Mouse (Mus musculus): ENCODE results near the gene Napa. TPM values are rescaled to one million over a fixed set of nuclear protein-coding genes. Genes with fewer than 3 reads are reported as not detected.
A peak's percentile ranks its signal among the peaks of the same experiment; 100 is the strongest.

Gene Napa
- 100 to 1,000 TPM; 130 to 136 TPM for total RNA-seq (2021)
- long read RNA-seq, experiment 1, transcript Napa-201 (11 exons, 2,517 nt): major isoform, 140 of 173 reads
- long read RNA-seq, experiment 1, partial matches to known transcripts: 3 of 173 reads
- long read RNA-seq, experiment 1, other reads (novel, unspliced or antisense): 28 of 173 reads
- long read RNA-seq, experiment 2, transcript Napa-201 (11 exons, 2,517 nt): major isoform, 295 of 343 reads
- long read RNA-seq, experiment 2, partial matches to known transcripts: 16 of 343 reads
- long read RNA-seq, experiment 2, other reads (novel, unspliced or antisense): 30 of 343 reads

DNA sequence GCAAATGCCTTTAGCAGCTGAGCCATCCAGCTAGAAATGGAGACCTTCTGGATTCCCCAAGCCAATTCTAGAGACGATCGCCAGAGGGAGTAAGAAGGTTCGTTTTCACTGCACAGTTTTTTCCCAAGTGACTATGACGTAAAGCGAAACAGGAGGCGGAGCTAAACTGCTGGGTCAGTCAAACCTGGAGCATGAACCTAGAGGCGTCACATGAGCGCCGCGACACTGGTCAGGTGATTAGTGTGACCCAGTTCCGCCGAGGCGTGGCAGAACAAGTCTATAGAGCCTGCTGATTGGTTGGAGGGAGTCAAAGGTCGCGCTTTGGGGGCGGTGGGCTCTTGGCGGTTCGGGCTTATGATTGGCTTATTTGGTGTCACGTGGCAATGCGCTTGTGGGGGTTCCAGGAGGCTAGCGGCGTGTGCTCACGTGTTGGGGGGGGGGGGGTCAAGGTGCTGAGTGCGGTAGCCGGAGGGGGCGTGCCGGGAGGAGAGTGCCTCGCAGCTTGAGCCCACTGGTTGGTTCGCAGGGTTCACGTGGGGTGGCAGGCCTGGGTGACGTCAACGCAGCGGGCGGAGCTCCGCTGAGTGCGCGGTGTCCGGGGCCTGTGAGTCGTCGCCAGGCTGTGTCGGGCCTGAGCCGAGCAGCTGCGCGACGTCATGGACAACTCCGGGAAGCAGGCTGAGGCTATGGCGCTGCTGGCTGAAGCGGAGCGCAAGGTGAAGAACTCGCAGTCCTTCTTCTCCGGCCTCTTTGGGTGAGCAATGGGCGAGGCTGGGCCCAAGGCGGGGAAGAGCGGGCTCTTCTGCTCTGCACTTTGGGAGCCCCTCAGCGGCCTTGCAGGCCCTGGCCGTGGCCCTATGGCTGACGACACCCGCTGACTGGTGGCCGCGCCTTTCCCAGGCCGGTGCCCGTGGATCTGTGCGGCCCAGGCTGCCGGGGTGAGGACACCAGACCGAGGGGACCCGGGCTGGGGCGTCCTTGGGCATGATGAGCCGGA is at the start of gene Napa:
Gene Napa, plus strand, starts transcription at position 438 of the 997 bp plus-strand sequence.
- DNase-seq (ENCODE audit: low spot score in 2 of 2): peak; percentile 94

GRCm38 (mm10) chr7:16048675-16049575 is 49.3 kb upstream of the Napa start:
- DNase-seq (ENCODE audit: low spot score in 2 of 2): no peak

- no peak for DNase-seq (ENCODE audit: low spot score in 2 of 2)
Measured at GRCm38 (mm10) chr7:16049576-16049915, 48.7 kb upstream of the Napa start.

DNA sequence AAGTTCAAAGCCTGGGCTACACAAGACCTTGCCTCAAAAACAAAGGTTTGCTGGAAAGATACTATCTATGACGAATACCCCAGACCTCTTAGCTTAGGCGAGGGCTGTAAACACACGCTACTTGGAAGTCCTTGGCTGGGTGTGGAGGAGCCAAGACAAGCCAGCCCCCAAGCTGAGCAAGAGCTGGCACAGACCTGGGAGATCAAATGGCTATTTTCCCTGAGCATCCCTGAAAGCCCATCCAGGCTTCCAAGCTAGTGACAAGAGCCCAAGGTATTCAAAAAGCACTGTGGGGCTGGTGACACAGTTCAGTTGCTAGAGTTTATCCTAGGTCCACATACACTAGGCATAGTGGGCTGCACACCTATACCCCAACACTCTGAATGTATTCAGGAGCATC is 47.7 kb upstream of the Napa start:
- no peak for DNase-seq (ENCODE audit: low spot score in 2 of 2)

DNA sequence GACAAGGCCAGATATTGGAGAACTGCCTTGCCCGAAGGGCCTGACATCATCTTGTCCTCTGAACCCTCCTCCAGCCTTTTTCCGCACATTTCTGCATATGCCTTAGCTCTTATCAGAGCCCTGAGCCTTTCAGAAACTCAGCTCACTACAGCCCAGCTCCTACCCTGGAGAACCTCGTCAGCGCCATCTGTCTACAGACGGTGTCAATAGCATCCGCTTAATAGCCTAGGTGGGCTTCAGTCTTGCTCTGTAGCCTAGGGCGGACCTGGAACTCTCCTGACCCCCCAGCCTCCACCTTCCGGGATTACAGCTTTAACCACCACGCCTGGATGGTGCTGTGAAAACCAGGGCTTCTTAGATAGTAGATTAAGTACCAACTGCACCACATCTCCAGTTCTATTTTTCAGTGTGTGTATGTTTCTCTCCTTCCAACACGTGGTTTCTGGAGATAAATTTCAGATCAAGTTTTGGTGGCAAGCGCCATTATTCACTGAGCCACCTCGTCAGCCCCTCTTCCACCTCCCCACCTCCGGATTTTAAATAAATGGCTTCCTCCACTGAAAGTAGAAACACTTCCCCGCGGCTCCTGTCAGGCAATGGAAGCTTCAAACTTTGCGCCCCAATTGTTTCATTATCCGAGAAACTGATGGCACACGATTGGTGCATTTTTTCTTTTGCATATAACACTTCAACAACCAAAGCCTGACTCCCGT is 46.2 kb upstream of the Napa start:
- peak; percentile 38 to 69 for DNase-seq (ENCODE audit: low spot score in 2 of 2)

GRCm38 (mm10) chr7:16052684-16053083 is 45.6 kb upstream of the Napa start:
- DNase-seq (ENCODE audit: low spot score in 2 of 2): peak; percentile 86 to 88

GRCm38 (mm10) chr7:16053105-16053504 is 45.2 kb upstream of the Napa start:
- DNase-seq (ENCODE audit: low spot score in 2 of 2): no peak

DNA sequence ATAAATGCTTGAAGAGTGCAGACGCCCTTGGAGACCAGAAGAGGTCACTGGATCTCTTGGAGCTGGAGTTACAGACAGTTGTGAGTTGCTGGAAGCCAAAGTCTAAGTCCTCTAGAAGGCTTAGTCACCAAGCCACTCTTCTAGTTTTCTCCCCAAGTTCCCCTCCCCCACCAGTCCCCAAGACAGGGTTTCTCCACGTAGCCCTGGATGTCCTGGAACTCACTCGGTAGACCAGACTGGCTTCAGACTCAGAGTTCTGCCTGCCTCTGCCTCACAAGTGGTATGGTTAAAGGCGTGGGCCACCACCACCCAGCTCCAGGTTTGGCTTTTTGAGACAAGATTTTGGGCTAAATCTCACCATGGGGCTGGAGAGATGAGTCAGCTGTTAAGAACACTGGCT is 43.3 kb upstream of the Napa start:
- no peak for DNase-seq (ENCODE audit: low spot score in 2 of 2)

GRCm38 (mm10) chr7:16055665-16056064 is 42.6 kb upstream of the Napa start:
- no peak for DNase-seq (ENCODE audit: low spot score in 2 of 2)

GRCm38 (mm10) chr7:16056459-16057135 is 41.7 kb upstream of the Napa start:
- DNase-seq (ENCODE audit: low spot score in 2 of 2): no peak

DNA sequence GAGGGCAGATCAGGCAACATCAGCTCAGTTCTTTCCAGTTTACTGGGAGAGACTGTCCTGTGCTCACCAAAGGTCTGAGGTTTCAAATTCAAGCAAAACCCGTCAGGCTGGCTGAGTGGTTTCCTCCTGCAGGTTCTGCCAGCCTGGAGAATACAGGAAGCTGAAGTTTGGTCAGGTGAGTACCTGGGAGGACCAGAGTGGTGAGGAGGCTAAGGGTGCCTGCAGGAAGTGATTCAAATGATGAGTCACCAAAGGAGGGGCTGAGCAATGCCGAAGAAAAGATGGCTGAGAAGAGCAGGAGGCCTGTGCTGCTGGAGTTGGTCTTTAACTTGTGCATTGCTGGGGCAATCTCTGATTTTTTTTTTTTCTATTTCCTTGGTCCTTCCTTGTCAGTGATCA is 41.1 kb upstream of the Napa start:
- DNase-seq (ENCODE audit: low spot score in 2 of 2): no peak

GRCm38 (mm10) chr7:16061219-16062098 is 36.8 kb upstream of the Napa start, which contains the start of gene Zfp541:
TSS of gene Zfp541 (plus strand) at chr7:16061814.
- DNase-seq (ENCODE audit: low spot score in 2 of 2): no peak

DNA sequence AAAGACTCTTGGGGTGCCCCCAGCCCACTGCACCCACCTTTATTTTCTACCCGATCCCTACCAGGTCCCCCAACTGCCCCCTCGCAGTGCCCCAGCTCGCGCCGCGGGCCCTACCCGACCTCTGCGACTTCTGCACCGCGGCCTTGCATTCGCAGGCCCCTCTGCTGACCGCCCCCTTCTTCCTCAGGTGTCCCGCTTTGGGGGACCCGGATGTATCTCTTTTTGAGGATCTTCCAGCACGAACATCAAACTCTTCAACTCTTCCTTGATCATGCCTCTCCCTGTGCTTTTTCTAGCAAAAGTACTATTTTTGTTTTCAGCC is 36.2 kb upstream of the Napa start:
- DNase-seq (ENCODE audit: low spot score in 2 of 2): no peak

GRCm38 (mm10) chr7:16063490-16063889 is 34.8 kb upstream of the Napa start:
- no peak for DNase-seq (ENCODE audit: low spot score in 2 of 2)

GRCm38 (mm10) chr7:16070846-16071245 is 27.4 kb upstream of the Napa start:
- no peak for DNase-seq (ENCODE audit: low spot score in 2 of 2)

- no peak for DNase-seq (ENCODE audit: low spot score in 2 of 2)
Measured at GRCm38 (mm10) chr7:16071906-16072305, 26.4 kb upstream of the Napa start.

GRCm38 (mm10) chr7:16079947-16080346 is 18.3 kb upstream of the Napa start:
- DNase-seq (ENCODE audit: low spot score in 2 of 2): no peak

DNA sequence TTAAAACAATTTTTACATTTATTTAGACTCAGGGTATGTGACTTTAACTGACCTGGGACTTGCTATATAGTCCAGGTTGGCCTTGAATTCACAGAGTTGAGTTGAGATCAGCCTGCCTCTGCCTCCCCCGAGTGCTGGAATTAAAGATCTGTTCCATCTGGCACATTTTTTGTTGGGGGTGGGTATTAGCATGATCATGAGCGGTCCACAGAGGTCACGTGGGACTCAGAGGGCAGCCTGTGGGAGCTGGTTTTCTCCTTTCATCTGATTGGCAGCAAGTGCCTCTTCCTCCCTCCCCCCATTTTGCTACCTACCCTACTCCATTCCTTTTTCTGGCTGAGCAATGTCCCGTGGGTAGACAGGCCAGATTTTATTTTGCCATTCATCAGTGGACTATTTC is 17.7 kb upstream of the Napa start:
- no peak for DNase-seq (ENCODE audit: low spot score in 2 of 2)

- no peak for DNase-seq (ENCODE audit: low spot score in 2 of 2)
Measured at GRCm38 (mm10) chr7:16083361-16083760, 14.9 kb upstream of the Napa start.

Measured in adrenal gland, postnatal 4 days (tissue).